Mouse (Mus musculus) hindbrain, embryonic 15.5 days (tissue): ENCODE measurements around the gene Pof1b. TPM values are rescaled to one million over a fixed set of nuclear protein-coding genes. Genes with fewer than 3 reads are reported as not detected.

Experiments used
- ATAC-seq: fragments of 200-750 bp; cut with Nextera tagmentation; 2 replicates; pipeline ENCODE4 v1.8.0; 2017; ENCODE audit warnings: low read depth, moderate number of reproducible peaks, moderate TSS enrichment; ENCODE audit not compliant: low FRiP score
- H3K27ac ChIP-seq: fragments of 300-500 bp; sonication (generic); replicated peaks from 2 replicates; pipeline ENCODE4 v1.5.1; 2015; ENCODE audit warnings: mild to moderate bottlenecking, inconsistent platforms
- H3K27me3 ChIP-seq: fragments of 300-500 bp; sonication (generic); 2 replicates; pipeline ENCODE4 v1.6.1; 2015; ENCODE audit warnings: control low read depth, inconsistent platforms
- H3K36me3 ChIP-seq: fragments of 300-500 bp; sonication (generic); 2 replicates; pipeline ENCODE4 v1.6.1; 2015; ENCODE audit warnings: control low read depth, inconsistent platforms
- H3K4me1 ChIP-seq: fragments of 300-500 bp; sonication (generic); replicated peaks from 2 replicates; pipeline ENCODE4 v1.6.1; 2015; ENCODE audit warnings: control low read depth, inconsistent platforms
- H3K4me2 ChIP-seq: fragments of 300-500 bp; sonication (generic); 2 replicates; pipeline ENCODE4 v1.6.1; 2015; ENCODE audit warnings: moderate library complexity, mild to moderate bottlenecking, inconsistent platforms
- H3K4me3 ChIP-seq: fragments of 300-500 bp; sonication (generic); 2 replicates; pipeline ENCODE4 v1.5.1; 2015; ENCODE audit warnings: mild to moderate bottlenecking, inconsistent platforms
- H3K9ac ChIP-seq: fragments of 300-500 bp; sonication (generic); 2 replicates; pipeline ENCODE4 v1.6.1; 2015; ENCODE audit warnings: inconsistent platforms
- H3K9me3 ChIP-seq: fragments of 300-500 bp; sonication (generic); 2 replicates; pipeline ENCODE4 v1.6.1; 2016; ENCODE audit warnings: control low read depth, inconsistent platforms
- WGBS: fragments of 180-500 bp; shearing (Covaris S2); methylation state at CpG from one replicate; pipeline ENCODE4 v1.1.7; 2015; 5-methylcytosine and 5-hydroxymethylcytosine counted together
- polyA plus RNA-seq: library from polyadenylated mRNA; unstranded; fragments of >200 nt; fragmentation: Nextera tagmentation; extraction: Ambion mirVana; gene quantifications from 2 replicates; pipeline ENCODE4 v1.2.1, GENCODE M21; 2015

Pof1b gene
- 0.12 TPM in 2 replicates for polyA plus RNA-seq

GRCm38 (mm10) chrX:112698508-112698907, at the start of gene Pof1b:
Gene Pof1b (minus strand): TSS chrX:112698651.
- ATAC-seq = no peak
- Histone ChIP-seq H3K4me3 (no peak within 1 kb of the TSS), H3K27ac (no peak within 1 kb of the TSS), H3K9ac (no peak within 1 kb of the TSS), H3K4me1 (no peaks in the 10 kb centered on the region), H3K36me3 (no peaks in the 10 kb centered on the region), H3K27me3 (no peaks in the 10 kb centered on the region), H3K4me2 (no peak within 1 kb of the TSS), H3K9me3 (no peaks in the 10 kb centered on the region)
- WGBS = 77% methylated on average over 5 of the region's 5 CpGs

- Histone ChIP-seq H3K4me3 (no peak overlapping the region), H3K4me2 (no peak overlapping the region), H3K27me3 (no peaks in the 10 kb centered on the region), H3K36me3 (no peaks in the 10 kb centered on the region), H3K27ac (no peak overlapping the region), H3K4me1 (no peaks in the 10 kb centered on the region), H3K9ac (no peak overlapping the region), H3K9me3 (no peaks in the 10 kb centered on the region)
- no peak for ATAC-seq
Observed at GRCm38 (mm10) chrX:112716587-112716986, 18.1 kb upstream of the Pof1b start.

DNA sequence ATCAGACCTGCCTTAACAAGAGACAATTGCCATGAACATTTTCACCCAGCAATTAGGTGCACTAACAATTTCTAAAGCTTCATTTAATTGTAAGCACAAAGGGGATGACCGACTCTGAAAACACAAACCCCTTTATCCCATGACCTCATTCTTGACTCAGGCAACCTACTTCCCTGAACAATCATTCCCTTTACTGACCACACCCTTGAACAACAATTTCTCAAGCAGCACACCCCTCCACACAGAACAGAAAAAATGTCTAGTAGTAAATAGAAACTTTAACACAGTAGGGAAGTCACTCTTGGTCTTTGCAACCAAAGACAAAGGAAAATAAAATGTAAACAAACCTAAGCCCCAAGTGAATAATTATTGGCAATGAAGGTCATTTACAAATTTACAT, 4.1 kb downstream of the Pof1b start:
- 46% methylated on average over 1 of the region's 1 CpGs for WGBS
- Histone ChIP-seq H3K4me1 (no peaks in the 10 kb centered on the region), H3K4me3 (no peak overlapping the region), H3K36me3 (no peaks in the 10 kb centered on the region), H3K27me3 (no peaks in the 10 kb centered on the region), H3K9me3 (no peaks in the 10 kb centered on the region), H3K9ac (no peak overlapping the region), H3K27ac (no peak overlapping the region), H3K4me2 (no peak overlapping the region)
- ATAC-seq = no peak

- H3K4me2 ChIP-seq = no peak overlapping the region
- H3K27ac ChIP-seq = no peak overlapping the region
- H3K9ac ChIP-seq = no peak overlapping the region
- H3K4me1 ChIP-seq = no peaks in the 10 kb centered on the region
- no peaks in the 10 kb centered on the region for H3K27me3 ChIP-seq
- 85% methylated on average over 5 of the region's 5 CpGs for WGBS
- no peak for ATAC-seq
- H3K36me3 ChIP-seq = no peaks in the 10 kb centered on the region
- no peak overlapping the region for H3K4me3 ChIP-seq
- H3K9me3 ChIP-seq = no peaks in the 10 kb centered on the region
Observed at GRCm38 (mm10) chrX:112680605-112681004, 17.8 kb downstream of the Pof1b start.

GRCm38 (mm10) chrX:112675525-112675924, 22.9 kb downstream of the Pof1b start:
- no peak overlapping the region for H3K4me3 ChIP-seq
- no peaks in the 10 kb centered on the region for H3K36me3 ChIP-seq
- H3K27ac ChIP-seq = no peak overlapping the region
- H3K27me3 ChIP-seq = no peaks in the 10 kb centered on the region
- no peak overlapping the region for H3K9ac ChIP-seq
- WGBS = 60% methylated on average over 1 of the region's 1 CpGs
- H3K4me2 ChIP-seq = no peak overlapping the region
- H3K4me1 ChIP-seq = no peaks in the 10 kb centered on the region
- no peaks in the 10 kb centered on the region for H3K9me3 ChIP-seq
- ATAC-seq = no peak

- no peaks in the 10 kb centered on the region for H3K36me3 ChIP-seq
- peak overlapping the region; percentile 89 for H3K27ac ChIP-seq
- H3K27me3 ChIP-seq = no peaks in the 10 kb centered on the region
- 23% methylated on average over 67 of the region's 81 CpGs for WGBS
- peak overlapping the region; percentile 55 for H3K4me3 ChIP-seq
- H3K9ac ChIP-seq = peak overlapping the region; percentile 69
- no peaks in the 10 kb centered on the region for H3K9me3 ChIP-seq
- no peaks in the 10 kb centered on the region for H3K4me1 ChIP-seq
- peak overlapping the region; percentile 49 for H3K4me2 ChIP-seq
- ATAC-seq = peak; percentile 60
Observed at GRCm38 (mm10) chrX:112601306-112602120, 96.9 kb downstream of the Pof1b start.

DNA sequence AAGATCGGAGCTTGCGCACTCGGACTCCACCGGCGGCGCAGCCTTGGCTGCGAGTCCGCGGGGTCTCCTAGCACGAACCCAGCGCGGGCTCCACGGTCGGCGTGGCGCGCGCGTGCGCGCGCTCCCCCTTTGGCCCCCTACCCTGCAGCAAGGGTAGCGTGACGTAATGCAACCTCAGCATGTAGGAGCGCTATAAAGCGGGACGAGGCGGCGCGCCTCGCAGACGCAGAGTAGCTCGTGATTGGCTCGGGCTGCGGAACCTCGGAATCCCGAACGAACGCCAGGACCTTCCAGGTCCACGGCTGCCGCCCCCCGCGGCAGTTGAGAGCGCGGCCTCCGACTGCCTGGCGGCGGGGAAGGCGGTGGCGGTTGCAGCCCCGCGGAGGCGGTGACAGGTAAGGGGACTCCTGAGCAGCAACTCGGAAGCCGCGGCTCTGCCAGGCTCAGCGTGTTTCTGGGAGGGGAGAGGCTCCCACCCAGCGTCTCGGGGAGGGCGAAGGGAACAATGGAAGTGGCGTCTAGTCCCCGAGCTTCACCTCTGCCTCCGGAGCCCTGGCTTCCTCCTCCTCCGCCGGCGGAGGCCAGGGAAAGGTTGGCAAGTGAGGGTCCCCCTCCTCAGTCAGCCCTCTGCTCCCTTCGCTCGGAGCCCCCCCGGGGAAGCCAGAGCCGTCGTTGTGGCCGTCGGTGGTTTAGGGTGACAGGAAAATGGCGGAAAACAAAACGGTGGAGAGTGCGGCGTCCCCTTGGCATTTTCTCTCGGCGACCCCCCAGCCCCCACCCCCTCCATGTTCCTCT, 97.7 kb downstream of the Pof1b start, which contains the start of gene Zfp711:
TSS of gene Zfp711 (plus strand) at position 16 of the 795 bp plus-strand sequence.
- H3K4me3 ChIP-seq = peak within 1 kb of the TSS; percentile 55
- ATAC-seq = peak; percentile 98
- peak within 1 kb of the TSS; percentile 89 for H3K27ac ChIP-seq
- no peaks in the 10 kb centered on the region for H3K9me3 ChIP-seq
- no peaks in the 10 kb centered on the region for H3K36me3 ChIP-seq
- peak within 1 kb of the TSS; percentile 69 for H3K9ac ChIP-seq
- H3K4me1 ChIP-seq = no peaks in the 10 kb centered on the region
- WGBS = 19% methylated on average over 73 of the region's 79 CpGs
- H3K27me3 ChIP-seq = no peaks in the 10 kb centered on the region
- peak within 1 kb of the TSS; percentile 49 for H3K4me2 ChIP-seq

Other genes starting within 250 kb of the Pof1b start
- gene 2010106E10Rik, start 203.4 kb downstream of the Pof1b start, polyA plus RNA-seq = not detected in 2 replicates
- gene Zfp711, start 98.1 kb downstream of the Pof1b start, polyA plus RNA-seq = 32.6 and 32.9 TPM in 2 replicates